Mouse (Mus musculus): ENCODE results near the gene Wfikkn1.

DNA sequence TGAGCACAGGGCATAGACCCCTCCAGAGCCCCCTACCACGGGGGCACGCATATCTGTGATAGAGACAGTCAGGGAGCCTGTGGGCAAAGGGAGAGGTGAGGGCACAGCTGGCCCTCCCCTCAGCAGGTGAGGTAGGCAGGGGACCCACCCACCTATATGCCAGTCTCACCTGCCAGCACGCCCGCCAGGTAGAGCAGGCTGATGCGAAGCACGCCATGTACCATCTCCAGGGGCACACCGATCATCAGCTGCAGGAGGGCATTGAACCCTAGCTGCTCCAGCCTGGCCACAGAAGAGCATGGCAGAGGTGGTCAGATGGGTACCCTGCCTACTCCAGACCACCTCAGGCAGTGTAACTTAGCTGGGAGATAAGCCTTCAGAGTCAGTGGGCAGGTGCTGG, 45.4 kb downstream of the Wfikkn1 start:
- TF ChIP-seq POLR2A (IDR thresholded peaks at IDR 0.05; ENCODE audit: borderline replicate concordance, low read depth, low read length) (no peak), CTCF (IDR thresholded peaks at IDR 0.05; ENCODE audit: low read depth, low read length) (no peak)
